Mouse (Mus musculus) A20 (cell line): ENCODE results near the gene Sdr39u1.

Experiments
- DNase-seq: peaks from one replicate; pipeline ENCODE4 v3.0.0-alpha.2; 2011; ENCODE audit warnings: low read depth, low spot score

Gene Sdr39u1

GRCm38 (mm10) chr14:55854406-55855100 lies 45.5 kb downstream of the Sdr39u1 start:
- no peak for DNase-seq

DNA sequence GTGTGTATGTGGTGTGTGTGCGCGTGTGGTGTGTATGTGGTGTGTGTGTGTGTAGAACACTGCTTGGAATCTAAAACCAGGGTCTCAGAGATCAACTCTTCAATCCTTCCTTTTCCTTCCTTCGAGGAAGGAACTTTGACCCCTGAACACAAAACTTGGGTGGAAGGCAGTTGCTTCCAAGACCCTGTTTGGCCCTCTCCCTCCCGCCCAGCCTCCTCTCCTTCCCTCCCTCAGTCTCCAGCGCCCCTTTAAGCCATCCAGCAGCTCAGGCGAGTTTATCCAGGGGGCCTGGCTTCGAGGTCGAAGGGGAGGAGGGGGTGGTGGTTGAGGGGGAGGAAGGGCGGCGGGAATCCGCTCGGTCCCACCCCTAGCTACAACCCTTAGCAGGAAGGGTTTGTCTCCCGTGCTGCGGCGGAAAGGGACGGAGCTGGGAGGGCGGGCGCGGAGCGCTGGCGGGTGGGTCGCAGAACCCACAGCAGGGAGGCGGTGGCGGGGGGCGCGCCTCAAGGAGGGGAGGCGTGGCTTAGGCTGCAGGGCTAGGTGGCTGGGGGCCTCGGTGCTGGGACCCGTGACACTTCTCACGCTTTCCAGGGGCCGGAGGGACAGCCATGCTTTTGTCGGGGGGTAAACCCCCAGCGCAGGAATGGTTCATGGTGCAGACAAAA lies 46.3 kb downstream of the Sdr39u1 start, which contains the start of gene Nynrin:
Gene Nynrin, plus strand, starts transcription at position 390 of the 665 bp plus-strand sequence.
- DNase-seq, result no peak

GRCm38 (mm10) chr14:55852646-55853551 lies 47.2 kb downstream of the Sdr39u1 start:
- DNase-seq, result no peak

- DNase-seq, result no peak
Observed at GRCm38 (mm10) chr14:55850885-55851284, 49.2 kb downstream of the Sdr39u1 start.
